Mouse (Mus musculus): ENCODE measurements at regions not wholly inside any gene's neighbourhood (a gene's known extent, or its start where the extent isn't known, plus 50 kb on each side); places are given as distances from the start of the nearest gene placed in this dataset.

DNA sequence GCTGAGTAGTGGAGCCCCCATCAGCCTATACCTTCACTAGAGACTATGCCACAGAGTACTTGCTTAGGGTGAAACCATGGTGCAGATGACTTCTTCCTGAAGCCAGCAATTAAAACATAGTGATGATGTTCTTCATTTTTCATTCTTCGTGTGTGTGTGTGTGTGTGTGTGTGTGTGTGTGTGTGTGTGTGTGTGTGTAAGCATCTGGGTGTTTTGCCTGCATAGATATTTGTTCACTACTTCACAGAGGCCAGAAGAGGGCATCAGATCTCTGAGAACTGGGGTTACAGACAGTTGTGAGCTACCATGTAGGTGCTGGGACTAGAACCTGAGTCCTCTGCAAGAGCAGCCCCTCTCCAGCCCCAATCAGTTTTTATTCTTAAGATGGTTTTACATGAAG is 358.8 kb downstream of the Wdr11 start:
- TF ChIP-seq MAFK (IDR thresholded peaks at IDR 0.05; ENCODE audit: insufficient read depth, low read depth, low read length) (no peak), ZC3H11A (IDR thresholded peaks at IDR 0.05; ENCODE audit: borderline replicate concordance, low read depth, low read length) (no peak), HCFC1 (IDR thresholded peaks at IDR 0.05; ENCODE audit: borderline replicate concordance, insufficient read depth, low read length) (no peak)

Measured in ES-E14 (cell line).